Mouse (Mus musculus): ENCODE measurements at regions not wholly inside any gene's neighbourhood (a gene's known extent, or its start where the extent isn't known, plus 50 kb on each side); places are given as distances from the start of the nearest gene placed in this dataset.
A peak's percentile ranks its signal among the peaks of the same experiment; 100 is the strongest.

- DNase-seq, result no peak
Observed at GRCm38 (mm10) chr10:99417591-99417990, 154.6 kb downstream of the Dusp6 start.

- no peak for DNase-seq
Observed at GRCm38 (mm10) chr10:99418497-99418896, 155.5 kb downstream of the Dusp6 start.

- DNase-seq, result no peak
Observed at GRCm38 (mm10) chr10:99419532-99419931, 156.5 kb downstream of the Dusp6 start.

GRCm38 (mm10) chr10:99423406-99423805 is 160.4 kb downstream of the Dusp6 start:
- DNase-seq, result no peak

DNA sequence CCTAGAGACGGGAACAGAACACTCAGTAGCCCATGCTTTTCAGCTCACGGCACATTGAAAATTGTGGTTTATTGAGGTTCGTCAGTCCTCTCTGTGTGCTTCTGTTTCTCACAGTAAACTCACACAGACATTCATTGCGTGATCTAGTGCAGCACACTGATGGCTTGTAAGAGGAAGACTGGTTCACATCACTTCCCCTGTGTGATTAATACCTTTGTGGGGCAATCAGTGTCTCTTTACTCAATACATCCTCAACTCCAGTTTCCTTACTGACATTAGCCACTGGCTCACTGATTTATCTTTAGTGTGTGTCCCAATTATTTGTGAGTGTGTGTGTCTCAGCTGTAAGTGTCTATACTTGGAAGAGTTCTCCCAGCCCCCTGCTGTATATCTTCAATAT is 162.2 kb downstream of the Dusp6 start:
- DNase-seq, result no peak

GRCm38 (mm10) chr10:99430175-99430574 is 167.1 kb downstream of the Dusp6 start:
- DNase-seq, result no peak

GRCm38 (mm10) chr10:99430669-99431561 is 167.9 kb downstream of the Dusp6 start:
- no peak for DNase-seq

DNA sequence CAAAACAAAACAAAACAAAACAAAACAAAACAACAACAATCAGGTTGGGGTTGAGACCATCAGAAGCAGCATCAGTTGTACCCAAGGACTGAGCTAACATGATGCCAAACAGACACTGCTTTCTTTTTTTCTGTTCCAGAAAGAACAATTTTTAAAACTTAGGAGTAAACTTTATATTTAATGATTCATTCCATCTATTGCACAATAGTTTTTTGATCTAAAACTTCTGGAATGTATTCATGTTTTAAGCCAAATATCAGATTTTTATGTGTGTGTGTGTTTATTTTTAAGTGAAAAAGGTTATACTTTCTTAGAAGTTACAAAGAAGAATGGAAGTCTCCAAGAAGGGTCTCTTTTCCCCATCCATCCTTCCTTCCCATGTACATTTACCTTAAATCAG is 174.0 kb downstream of the Dusp6 start:
- DNase-seq, result no peak

- no peak for DNase-seq
Observed at GRCm38 (mm10) chr10:99440169-99440568, 177.1 kb downstream of the Dusp6 start.

- DNase-seq, result peak; percentile 66
Observed at GRCm38 (mm10) chr10:99441014-99441413, 178.0 kb downstream of the Dusp6 start.

DNA sequence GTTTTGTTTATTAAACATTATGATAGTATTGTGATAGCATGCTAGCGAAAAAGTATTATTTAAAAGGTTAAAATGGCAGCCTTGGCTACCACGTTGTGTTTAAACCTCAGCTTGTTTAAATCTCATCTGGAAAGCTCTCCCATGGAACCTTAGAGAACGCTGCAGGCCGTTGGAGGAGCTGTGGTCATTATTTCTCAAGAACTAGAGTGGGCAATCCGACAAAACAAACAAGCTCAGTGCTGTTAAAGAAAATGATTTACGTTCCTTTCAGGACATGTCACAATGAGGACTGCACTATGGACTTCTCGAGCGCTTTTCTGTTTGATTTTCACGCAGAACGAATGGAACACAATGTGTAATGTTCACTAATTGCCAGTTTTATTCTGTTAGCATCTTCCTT is 178.9 kb downstream of the Dusp6 start:
- DNase-seq, result no peak

DNA sequence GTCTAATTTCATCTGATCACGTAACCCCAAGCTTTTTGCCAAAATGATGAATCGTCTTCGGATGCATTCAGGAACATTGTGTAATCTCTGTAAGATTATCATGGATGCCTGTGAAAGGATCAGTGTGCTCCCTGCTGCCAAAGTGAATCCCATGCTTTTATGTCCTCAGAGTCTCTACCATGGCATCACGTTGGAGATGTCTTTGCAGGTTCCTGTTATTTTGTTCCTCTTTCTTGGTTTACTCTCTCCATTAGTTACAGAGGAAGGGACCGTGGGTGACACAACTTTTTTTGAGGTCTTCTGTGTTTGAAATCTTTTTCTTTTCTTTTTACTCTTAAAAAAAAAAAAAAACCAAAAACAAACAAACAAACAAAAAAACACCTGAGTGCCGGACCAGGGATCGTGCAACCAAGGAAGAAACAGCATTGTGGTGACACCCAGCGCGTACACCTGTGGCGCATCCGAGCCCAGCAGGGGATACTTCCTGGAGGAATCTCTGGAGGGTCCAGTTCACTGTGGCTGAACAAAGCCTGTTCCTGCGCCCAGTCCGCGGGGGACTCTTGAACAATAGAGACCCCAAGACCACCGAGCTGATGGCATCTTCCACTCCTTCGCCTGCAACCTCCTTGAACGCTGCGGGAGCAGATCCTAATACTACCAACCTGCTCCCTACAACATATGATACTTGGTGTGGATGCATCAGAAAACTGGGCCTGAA is 180.6 kb downstream of the Dusp6 start:
- no peak for DNase-seq

- DNase-seq, result no peak
Observed at GRCm38 (mm10) chr10:99450714-99451625, 187.9 kb downstream of the Dusp6 start.

DNA sequence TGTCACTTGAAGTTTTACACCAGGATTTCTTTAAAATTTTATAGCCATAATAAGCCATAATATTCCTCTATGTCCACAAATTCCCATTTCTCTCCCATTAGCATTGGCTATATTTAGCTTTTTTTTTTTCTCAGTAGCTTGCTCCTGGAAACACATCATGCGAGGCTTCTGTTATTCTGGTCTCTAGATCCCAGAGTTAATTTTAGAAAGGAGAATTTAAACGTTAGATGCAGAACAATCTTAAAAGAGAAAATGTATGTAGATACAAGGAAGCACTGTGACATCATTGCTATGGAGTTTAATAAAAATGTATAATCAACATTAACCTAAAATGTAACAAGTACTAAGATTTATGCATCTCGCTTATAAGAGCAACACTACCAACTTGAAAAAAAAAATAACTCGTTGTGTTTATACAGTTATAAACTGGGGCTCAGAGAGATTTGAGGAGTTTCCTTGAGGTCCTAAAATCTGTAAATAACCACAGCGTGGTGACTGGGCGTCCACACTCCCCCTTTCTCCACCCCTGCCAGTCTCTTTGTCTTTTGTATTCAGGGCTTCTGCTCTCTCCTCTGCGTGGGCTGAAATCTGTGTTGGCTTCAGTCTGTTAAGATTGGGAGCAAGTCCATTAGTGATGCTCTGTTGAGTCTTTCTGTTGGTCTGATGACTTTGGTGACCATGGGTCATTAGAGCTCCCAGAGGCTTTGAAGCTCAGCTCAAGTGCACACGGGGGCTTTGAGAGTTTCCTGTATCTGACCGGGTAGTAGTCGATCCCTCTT is 188.8 kb downstream of the Dusp6 start:
- no peak for DNase-seq

DNA sequence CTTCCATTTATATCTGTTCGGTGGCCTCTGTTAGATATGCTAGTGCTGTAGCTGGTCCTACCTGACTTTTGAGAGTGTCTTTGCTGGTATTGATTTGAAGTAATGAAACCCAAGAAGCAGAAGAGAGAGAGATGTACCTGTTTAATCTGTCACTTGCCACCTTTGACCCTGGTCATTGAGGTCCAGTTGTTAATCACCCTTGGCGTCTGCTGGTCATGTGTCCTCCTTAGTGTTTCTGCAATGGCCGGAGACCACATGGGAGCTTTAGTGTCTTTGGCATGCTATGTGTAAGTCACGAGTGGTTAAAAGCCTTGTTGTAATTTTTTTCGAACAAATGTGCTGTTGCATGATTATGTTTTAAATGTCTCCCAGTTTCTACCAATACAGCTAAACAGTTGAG is 193.1 kb downstream of the Dusp6 start:
- no peak for DNase-seq

DNA sequence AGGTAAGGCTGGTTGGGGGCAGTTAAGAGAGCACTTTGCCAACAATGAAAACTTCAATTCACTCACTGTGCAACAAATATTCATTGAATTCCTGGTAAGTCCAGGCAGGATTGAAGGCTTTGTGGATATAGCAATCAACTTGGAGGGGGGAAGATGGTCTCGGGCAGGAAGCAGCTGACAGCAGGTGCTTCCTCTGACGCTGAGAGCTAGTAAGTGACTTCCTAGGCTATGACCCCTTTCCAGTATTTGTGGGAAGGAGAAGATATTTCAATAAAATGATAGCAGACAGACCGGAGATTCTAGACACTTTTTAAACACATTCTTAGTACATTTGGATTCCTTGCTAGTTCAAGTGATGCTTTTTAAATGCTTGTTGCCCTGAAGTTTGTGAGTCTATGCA is 195.0 kb downstream of the Dusp6 start:
- peak; percentile 10 for DNase-seq

DNA sequence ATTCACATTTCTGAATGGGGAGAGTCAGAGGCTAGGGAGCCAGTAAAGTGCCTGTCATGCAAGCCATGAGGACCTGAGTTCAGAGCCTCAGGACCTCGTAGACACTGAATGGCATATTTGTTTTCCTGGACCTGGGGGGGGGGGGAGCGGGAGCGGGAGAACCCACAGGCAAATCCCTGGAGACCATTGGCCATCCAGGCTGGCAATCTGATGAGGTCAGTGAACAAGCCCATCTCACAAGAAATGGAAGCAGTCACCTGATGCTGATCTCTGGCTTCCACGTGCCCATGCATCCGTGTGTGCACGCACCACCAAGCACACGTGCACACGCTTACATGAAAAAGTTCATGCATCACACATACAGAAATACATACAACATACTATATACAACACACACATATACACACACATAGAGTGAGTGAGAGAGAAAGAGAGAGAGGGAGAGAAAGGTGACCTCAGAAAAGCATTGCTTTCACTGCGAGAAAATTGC is 196.2 kb downstream of the Dusp6 start:
- DNase-seq, result no peak

DNA sequence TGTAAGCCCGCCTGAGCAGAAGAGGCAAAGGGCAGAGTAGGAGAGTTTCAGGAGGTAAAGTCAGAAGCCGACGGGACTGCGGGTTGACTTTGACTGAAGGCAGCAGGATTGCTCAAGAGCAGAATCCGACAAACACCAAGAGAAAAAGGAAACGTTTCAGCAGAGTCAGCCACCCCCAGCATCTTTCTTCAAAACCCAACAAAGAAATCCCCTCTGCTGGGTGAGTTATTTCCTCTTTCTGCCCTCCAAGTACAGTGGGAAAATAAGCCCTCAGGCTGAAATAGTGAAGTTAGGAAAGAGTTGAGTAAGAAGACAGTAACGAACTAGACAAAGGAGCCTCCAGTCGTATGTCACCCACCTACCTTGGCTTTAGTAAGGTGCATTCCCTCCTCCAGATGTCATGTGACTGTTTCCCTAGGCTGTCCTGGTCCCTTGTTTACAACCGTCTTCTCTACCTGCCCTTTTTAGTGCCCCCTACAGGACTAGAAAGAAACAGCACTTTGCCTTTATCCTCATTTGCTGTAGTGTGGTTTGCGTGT is 196.9 kb downstream of the Dusp6 start:
- peak; percentile 19 for DNase-seq

- peak; percentile 37 for DNase-seq
Observed at GRCm38 (mm10) chr10:99460847-99461445, 197.9 kb downstream of the Dusp6 start.

GRCm38 (mm10) chr10:99461446-99461966 is 198.5 kb downstream of the Dusp6 start:
- DNase-seq, result no peak

- DNase-seq, result no peak
Observed at GRCm38 (mm10) chr10:99466695-99467094, 203.7 kb downstream of the Dusp6 start.
